Mouse (Mus musculus) C2C12 (cell line): ENCODE measurements at regions not wholly inside any gene's neighbourhood (a gene's known extent, or its start where the extent isn't known, plus 50 kb on each side); places are given as distances from the start of the nearest gene placed in this dataset.

ENCODE experiments used
- CEBPB ChIP-seq: IDR thresholded peaks from one replicate; pipeline ENCODE4 v1.6.1; 2011; ENCODE audit warnings: low read depth, mild to moderate bottlenecking, control low read depth, moderate library complexity
- CTCF ChIP-seq: IDR thresholded peaks from one replicate; pipeline ENCODE4 v1.5.1; 2011; ENCODE audit not compliant: control insufficient read depth, insufficient read depth, insufficient read length
- MYOG ChIP-seq: IDR thresholded peaks from one replicate; pipeline ENCODE4 v1.6.1; 2011; ENCODE audit not compliant: control insufficient read depth, insufficient read length; ENCODE audit errors: extremely low read depth

DNA sequence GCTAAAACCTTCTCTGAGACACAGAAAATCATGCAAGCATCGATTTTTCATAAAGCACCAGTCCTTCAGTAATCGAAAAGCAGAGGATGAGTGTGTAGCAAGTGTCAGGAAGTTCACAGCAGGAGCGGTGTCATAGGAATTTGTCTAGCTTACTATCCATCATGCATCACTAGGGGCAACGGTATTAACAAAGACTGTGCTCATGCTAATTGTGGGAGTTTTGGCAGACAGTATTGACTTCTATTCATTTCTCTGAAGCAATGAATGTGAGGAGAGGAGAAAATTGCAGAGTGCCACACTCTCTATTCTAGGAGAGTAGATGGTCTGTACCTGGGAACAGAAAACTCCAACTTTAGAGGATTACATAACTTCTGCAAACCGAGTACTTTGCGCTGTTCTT lies 274.5 kb downstream of the Poteg start:
- no peak for TF ChIP-seq MYOG
- no peak for TF ChIP-seq CEBPB
- TF ChIP-seq CTCF: no peak
